Comparison of ENCODE assay signal across 19 mouse cellular contexts in genomic region chr5:46926324-46926723, GRCm38 (mm10).
"Had no signal": no experiment of that assay in that cellular context is flagged by ENCODE, and none has a peak within 500 bp of the region (broad histone marks: within the 10 kb centered on the region; RNA-seq: fewer than 3 reads in every experiment).

No protein-coding gene starts in this region.

- H3K27ac ChIP-seq: liver, embryonic 14.5 days; midbrain, embryonic 10.5 days; midbrain, embryonic 12.5 days; neural tube, embryonic 13.5 days; neural tube, embryonic 15.5 days had no signal

- ATAC-seq: midbrain, embryonic 16.5 days had no signal

- H3K4me3 ChIP-seq: midbrain, embryonic 10.5 days; midbrain, embryonic 12.5 days; myocyte; neural tube, embryonic 13.5 days; neural tube, embryonic 15.5 days had no signal

- H3K36me3 ChIP-seq: midbrain, embryonic 10.5 days; midbrain, embryonic 12.5 days; neural tube, embryonic 13.5 days; neural tube, embryonic 15.5 days had no signal

- H3K4me1 ChIP-seq: midbrain, embryonic 10.5 days; midbrain, embryonic 12.5 days; neural tube, embryonic 13.5 days; neural tube, embryonic 15.5 days had no signal

- H3K9me3 ChIP-seq: midbrain, embryonic 10.5 days; midbrain, embryonic 12.5 days; neural tube, embryonic 13.5 days; neural tube, embryonic 15.5 days had no signal

- DNase-seq: lung, adult 18-20 months; lung, embryonic 14.5 days; lung, postnatal 10 days; lung, postnatal 4 days; retina, postnatal 1 day; right cerebral cortex, adult 18-20 months; right cerebral cortex, postnatal 25 days; right cerebral cortex, postnatal 4 days; spleen, adult 18-20 months; thymus, adult 18-20 months; thymus, postnatal 14 days; thymus, postnatal 36 days had no signal

- H3K27me3 ChIP-seq: midbrain, embryonic 12.5 days; neural tube, embryonic 13.5 days; neural tube, embryonic 15.5 days had no signal
